Mouse (Mus musculus): ENCODE data around the gene Coq5. TPM values are rescaled to one million over a fixed set of nuclear protein-coding genes. Genes with fewer than 3 reads are reported as not detected.
A peak's percentile ranks its signal among the peaks of the same experiment; 100 is the strongest.
"Not testable (repeated sequence)": the region's sequence is repeated elsewhere in the genome, so short reads cannot be mapped to it uniquely, and the experiment has no call there.

Coq5 gene
- polyA plus RNA-seq, 1 experiment from 2014 or later = 56.5 TPM

DNA sequence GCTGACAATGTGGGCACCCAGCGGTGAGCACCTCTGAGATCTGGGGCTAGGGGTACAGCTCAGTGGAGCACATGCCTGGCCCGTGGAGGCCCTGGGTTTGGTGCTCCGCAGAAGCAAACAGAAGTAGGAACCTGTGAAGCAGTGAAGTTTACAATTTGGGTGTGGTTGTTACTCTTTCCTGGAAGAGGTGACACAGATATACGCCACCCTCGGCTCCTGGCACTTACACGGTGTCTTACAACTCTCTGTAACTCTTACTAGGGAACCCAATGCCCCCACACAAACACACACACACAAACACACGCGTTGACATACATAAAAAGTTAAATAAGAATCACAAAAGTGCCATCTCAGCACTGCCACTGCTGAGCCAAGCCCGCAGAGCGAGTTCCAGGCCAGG is 16.9 kb downstream of the Coq5 start:
- H3K27me3 ChIP-seq = no peaks in the 10 kb centered on the region
- peaks cover 32% of the 10 kb centered on the region for H3K4me1 ChIP-seq (replicated peaks)
- H3K4me2 ChIP-seq = no peak overlapping the region
- 0 out of 2 replicates have a peak overlapping the region, but pooled peaks have one; percentile 25 for H3K27ac ChIP-seq
- 84% methylated on average over 10 of the region's 10 CpGs for WGBS
- H3K9me3 ChIP-seq = no peaks in the 10 kb centered on the region
- H3K4me3 ChIP-seq = no peak overlapping the region
- ATAC-seq (ENCODE audit: low FRiP score) = no peak
- no peak overlapping the region for H3K9ac ChIP-seq
- H3K36me3 ChIP-seq = peaks cover 71% of the 10 kb centered on the region

GRCm38 (mm10) chr5:115300035-115300744 is 20.7 kb downstream of the Coq5 start:
- Histone ChIP-seq H3K9ac (peak overlapping the region; percentile 90), H3K4me2 (peak overlapping the region; percentile 74), H3K36me3 (peaks cover 38% of the 10 kb centered on the region), H3K9me3 (no peaks in the 10 kb centered on the region), H3K27me3 (peaks cover 7% of the 10 kb centered on the region; the same call in 1 of the 2 replicates), H3K27ac (peak overlapping the region; percentile 96), H3K4me1 (replicated peaks) (peaks cover 39% of the 10 kb centered on the region), H3K4me3 (peak overlapping the region; percentile 86)
- WGBS = under 1% methylated on average over 46 of the region's 46 CpGs
- peak; percentile 60 for ATAC-seq (ENCODE audit: low FRiP score)

DNA sequence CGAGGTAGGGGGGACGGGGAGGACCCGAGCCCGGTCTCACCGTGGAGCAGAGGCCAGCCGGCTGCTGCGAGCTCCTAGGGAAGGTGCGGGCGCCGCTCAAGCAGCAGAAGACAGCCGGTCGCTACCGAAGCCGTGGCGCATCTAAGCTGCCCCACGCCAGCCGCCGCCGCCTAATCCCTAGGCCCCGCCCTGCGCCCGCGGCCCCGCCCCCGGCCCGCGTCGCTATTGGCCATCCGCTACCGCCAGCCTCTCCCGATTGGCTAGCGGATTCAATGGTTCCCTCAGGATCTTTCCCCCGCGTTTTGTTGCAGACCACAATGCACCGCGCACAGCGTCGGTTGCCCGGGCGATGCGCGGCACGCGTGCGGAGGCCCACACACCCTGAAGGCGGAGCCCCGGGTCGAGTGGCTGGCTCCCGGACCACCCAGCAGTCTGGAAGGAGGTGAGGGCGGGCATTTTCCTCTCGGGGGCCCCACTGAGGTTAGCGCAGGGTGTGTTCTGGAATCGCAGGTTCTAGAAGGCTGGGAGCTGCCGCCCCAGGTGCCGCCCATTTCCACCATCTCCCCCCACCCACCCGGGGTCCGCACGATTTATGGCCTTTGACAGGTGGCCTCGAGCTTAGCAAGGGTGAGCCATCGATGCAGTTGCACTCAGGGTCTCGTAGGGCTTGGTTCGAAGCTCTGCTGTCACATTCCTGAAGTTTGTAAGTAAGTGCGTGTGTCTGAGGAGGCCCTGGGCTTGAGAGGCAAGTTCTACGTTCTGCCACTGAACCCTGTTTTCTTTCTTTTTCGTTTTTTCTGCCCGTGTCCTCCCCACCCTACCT is 21.5 kb downstream of the Coq5 start, which contains the start of gene Dynll1:
Dynll1 (minus strand) TSS at position 208 of the 823 bp plus-strand sequence.
- WGBS = under 1% methylated on average over 56 of the region's 66 CpGs
- H3K4me2 ChIP-seq = peak within 1 kb of the TSS; percentile 84
- peak within 1 kb of the TSS; percentile 86 for H3K4me3 ChIP-seq
- H3K9ac ChIP-seq = peak within 1 kb of the TSS; percentile 90
- no peaks in the 10 kb centered on the region for H3K9me3 ChIP-seq
- peak; percentile 97 for ATAC-seq (ENCODE audit: low FRiP score)
- peak within 1 kb of the TSS; percentile 96 for H3K27ac ChIP-seq
- H3K27me3 ChIP-seq = peaks cover 7% of the 10 kb centered on the region; the same call in 1 of the 2 replicates
- peaks cover 39% of the 10 kb centered on the region for H3K4me1 ChIP-seq (replicated peaks)
- peaks cover 30% of the 10 kb centered on the region for H3K36me3 ChIP-seq

DNA sequence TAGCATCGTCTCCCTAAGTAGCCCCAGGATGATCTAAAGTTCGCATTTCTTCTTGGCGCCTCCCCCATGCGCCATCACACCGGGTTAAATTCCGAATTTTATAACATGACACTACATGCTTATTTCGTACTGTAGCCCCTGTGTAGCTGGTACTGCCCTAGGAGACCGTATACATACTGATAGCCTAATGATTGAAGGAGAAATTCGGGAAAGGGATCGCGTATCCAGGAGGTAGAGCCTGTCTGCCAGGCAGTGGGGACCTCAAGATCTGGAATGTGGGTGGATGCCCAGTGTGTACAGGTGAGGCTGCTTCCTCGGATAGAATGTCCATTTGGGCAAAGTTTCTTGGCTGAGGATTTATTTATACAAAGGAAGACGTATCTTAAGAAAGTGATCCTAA is 22.1 kb downstream of the Coq5 start:
- H3K4me3 ChIP-seq = peak overlapping the region; percentile 86
- 28% methylated on average over 13 of the region's 13 CpGs for WGBS
- ATAC-seq (ENCODE audit: low FRiP score) = peak; percentile 0; the same call in 1 of the 2 replicates

GRCm38 (mm10) chr5:115302190-115302589 is 22.7 kb downstream of the Coq5 start:
- not testable (repeated sequence) for H3K27ac ChIP-seq; ATAC-seq (ENCODE audit: low FRiP score); H3K27me3 ChIP-seq; H3K9me3 ChIP-seq; H3K4me3 ChIP-seq
- 87% methylated on average over 7 of the region's 7 CpGs for WGBS
- peak overlapping the region; percentile 72; the same call in 1 of the 2 replicates for H3K9ac ChIP-seq
- H3K4me1 ChIP-seq (replicated peaks) = peaks cover 34% of the 10 kb centered on the region
- peaks cover 18% of the 10 kb centered on the region for H3K36me3 ChIP-seq
- peak overlapping the region; percentile 84; the same call in 1 of the 2 replicates for H3K4me2 ChIP-seq

More for the DNA sequence above, 22.1 kb downstream of the Coq5 start:
- H3K27me3 ChIP-seq = peaks cover 7% of the 10 kb centered on the region; the same call in 1 of the 2 replicates
- peaks cover 24% of the 10 kb centered on the region for H3K36me3 ChIP-seq
- H3K9ac ChIP-seq = peak overlapping the region; percentile 72
- H3K27ac ChIP-seq = peak overlapping the region; percentile 76; the same call in 1 of the 2 replicates
- peak overlapping the region; percentile 84 for H3K4me2 ChIP-seq
- H3K9me3 ChIP-seq = no peaks in the 10 kb centered on the region
- H3K4me1 ChIP-seq (replicated peaks) = peaks cover 39% of the 10 kb centered on the region

- no peak overlapping the region for H3K4me2 ChIP-seq
- H3K9ac ChIP-seq = no peak overlapping the region
- H3K4me1 ChIP-seq (replicated peaks) = peaks cover 20% of the 10 kb centered on the region
- H3K4me3 ChIP-seq = no peak overlapping the region
- 80% methylated on average over 4 of the region's 4 CpGs for WGBS
- no peak for ATAC-seq (ENCODE audit: low FRiP score)
- H3K27me3 ChIP-seq = no peaks in the 10 kb centered on the region; the same call in 1 of the 2 replicates
- no peaks in the 10 kb centered on the region for H3K9me3 ChIP-seq
- no peak overlapping the region for H3K27ac ChIP-seq
- no peaks in the 10 kb centered on the region; the same call in 1 of the 2 replicates for H3K36me3 ChIP-seq
These were observed 32.9 kb downstream of the Coq5 start for GRCm38 (mm10) chr5:115312354-115312753.

- 85% methylated on average over 10 of the region's 10 CpGs for WGBS
- ATAC-seq (ENCODE audit: low FRiP score) = no peak
These were observed 33.6 kb downstream of the Coq5 start for GRCm38 (mm10) chr5:115312816-115313667.

GRCm38 (mm10) chr5:115313668-115313943 is 34.1 kb downstream of the Coq5 start:
- WGBS = 56% methylated on average over 5 of the region's 5 CpGs
- Histone ChIP-seq H3K4me1 (replicated peaks) (peaks cover 32% of the 10 kb centered on the region), H3K27me3 (no peaks in the 10 kb centered on the region), H3K9me3 (no peaks in the 10 kb centered on the region), H3K4me3 (no peak overlapping the region), H3K4me2 (no peak overlapping the region), H3K36me3 (no peaks in the 10 kb centered on the region; the same call in 1 of the 2 replicates), H3K9ac (0 out of 2 replicates have a peak overlapping the region, but pooled peaks have one; percentile 13), H3K27ac (0 out of 2 replicates have a peak overlapping the region, but pooled peaks have one; percentile 30)
- no peak for ATAC-seq (ENCODE audit: low FRiP score)

More at GRCm38 (mm10) chr5:115312816-115313667, 33.6 kb downstream of the Coq5 start:
- Histone ChIP-seq H3K4me1 (replicated peaks) (peaks cover 27% of the 10 kb centered on the region), H3K36me3 (no peaks in the 10 kb centered on the region; the same call in 1 of the 2 replicates), H3K9ac (no peak overlapping the region), H3K4me3 (no peak overlapping the region), H3K27me3 (no peaks in the 10 kb centered on the region; the same call in 1 of the 2 replicates), H3K27ac (0 out of 2 replicates have a peak overlapping the region, but pooled peaks have one; percentile 30), H3K4me2 (no peak overlapping the region), H3K9me3 (no peaks in the 10 kb centered on the region)

GRCm38 (mm10) chr5:115316968-115317644 is 37.6 kb downstream of the Coq5 start:
- H3K4me2 ChIP-seq = peak overlapping the region; percentile 16
- WGBS = 10% methylated on average over 14 of the region's 14 CpGs
- H3K9ac ChIP-seq = peak overlapping the region; percentile 61
- no peaks in the 10 kb centered on the region for H3K36me3 ChIP-seq
- ATAC-seq (ENCODE audit: low FRiP score) = peak; percentile 40; the same call in 1 of the 2 replicates
- H3K27ac ChIP-seq = peak overlapping the region; percentile 88
- H3K4me3 ChIP-seq = no peak overlapping the region
- H3K27me3 ChIP-seq = no peaks in the 10 kb centered on the region
- H3K4me1 ChIP-seq (replicated peaks) = peaks cover 46% of the 10 kb centered on the region
- H3K9me3 ChIP-seq = no peaks in the 10 kb centered on the region

GRCm38 (mm10) chr5:115317645-115318328 is 38.3 kb downstream of the Coq5 start:
- WGBS = 5% methylated on average over 10 of the region's 10 CpGs
- Histone ChIP-seq H3K4me3 (no peak overlapping the region), H3K36me3 (no peaks in the 10 kb centered on the region), H3K27me3 (no peaks in the 10 kb centered on the region), H3K4me2 (peak overlapping the region; percentile 16), H3K4me1 (replicated peaks) (peaks cover 46% of the 10 kb centered on the region), H3K27ac (peak overlapping the region; percentile 88), H3K9me3 (no peaks in the 10 kb centered on the region), H3K9ac (peak overlapping the region; percentile 61; the same call in 1 of the 2 replicates)
- ATAC-seq (ENCODE audit: low FRiP score) = peak; percentile 68

Data from hindbrain, embryonic 13.5 days (tissue).